Mouse (Mus musculus): Measurements from ENCODE around the gene Tmem82. TPM values are rescaled to one million over a fixed set of nuclear protein-coding genes. Genes with fewer than 3 reads are reported as not detected.
A peak's percentile ranks its signal among the peaks of the same experiment; 100 is the strongest.

Tmem82 gene
- polyA plus RNA-seq, 1 experiment from 2014 or later = 0.43 TPM

DNA sequence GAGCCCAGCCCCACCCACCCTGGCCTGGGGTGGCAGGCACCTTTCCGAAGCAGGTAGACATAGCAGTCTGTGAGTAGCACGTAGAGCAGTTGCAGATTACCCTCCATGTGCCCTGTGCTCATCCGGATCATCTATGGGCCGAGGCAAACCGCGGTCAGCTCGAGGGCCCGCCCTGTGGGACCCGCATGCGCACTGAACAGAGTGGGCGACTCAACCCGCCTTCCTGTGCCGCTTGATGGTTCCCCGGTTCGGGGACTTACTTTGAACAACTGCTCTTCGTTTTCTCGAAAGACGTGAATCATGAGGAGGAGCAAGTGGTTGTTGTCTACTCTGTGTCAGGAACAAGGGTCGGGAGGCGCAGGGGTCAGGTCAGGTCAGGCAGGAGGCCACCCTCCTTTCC is 12.8 kb upstream of the Tmem82 start:
- H3K9ac ChIP-seq (ENCODE audit: low read depth, low read length) = no peak overlapping the region
- H3K27me3 ChIP-seq (ENCODE audit: control insufficient read depth, insufficient read depth, low read depth, low read length) = no peaks in the 10 kb centered on the region
- no peak for ATAC-seq
- no peaks in the 10 kb centered on the region for H3K4me1 ChIP-seq (ENCODE audit: control insufficient read depth, insufficient read depth, low read length)
- WGBS = 96% methylated on average over 20 of the region's 20 CpGs
- H3K4me3 ChIP-seq (ENCODE audit: low read depth, low read length) = no peak overlapping the region
- H3K4me2 ChIP-seq (ENCODE audit: low read length) = no peak overlapping the region
- H3K27ac ChIP-seq (ENCODE audit: low read length) = no peak overlapping the region
- peaks cover 60% of the 10 kb centered on the region for H3K36me3 ChIP-seq (ENCODE audit: control insufficient read depth, insufficient read depth, low read length)
- no peaks in the 10 kb centered on the region for H3K9me3 ChIP-seq (replicated peaks; ENCODE audit: control insufficient read depth, low read length, poor library complexity, severe bottlenecking)

DNA sequence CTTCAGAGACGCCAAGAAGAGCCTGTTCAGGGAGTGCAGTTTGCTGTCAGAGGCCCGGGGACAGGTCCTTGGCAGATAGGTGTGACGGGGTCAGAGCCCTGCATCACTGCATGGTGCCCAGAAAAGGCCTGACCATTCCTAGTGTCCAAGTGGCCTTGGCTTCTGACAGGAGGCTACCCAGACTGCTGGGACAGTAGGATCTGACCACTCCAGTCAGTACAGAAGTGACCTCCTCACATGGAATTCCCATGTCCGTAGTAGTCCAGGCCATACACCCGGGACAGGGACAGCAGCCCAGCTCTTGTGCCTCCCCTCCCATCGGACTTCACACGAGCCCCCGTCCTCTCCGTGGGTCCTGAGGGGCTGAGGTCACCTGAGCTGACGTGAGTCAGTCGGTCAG is 11.6 kb upstream of the Tmem82 start:
- no peak overlapping the region for H3K9ac ChIP-seq (ENCODE audit: low read depth, low read length)
- ATAC-seq = no peak
- H3K4me1 ChIP-seq (ENCODE audit: control insufficient read depth, insufficient read depth, low read length) = no peaks in the 10 kb centered on the region
- no peak overlapping the region for H3K4me3 ChIP-seq (ENCODE audit: low read depth, low read length)
- H3K9me3 ChIP-seq (replicated peaks; ENCODE audit: control insufficient read depth, low read length, poor library complexity, severe bottlenecking) = no peaks in the 10 kb centered on the region
- peaks cover 66% of the 10 kb centered on the region for H3K36me3 ChIP-seq (ENCODE audit: control insufficient read depth, insufficient read depth, low read length)
- H3K27me3 ChIP-seq (ENCODE audit: control insufficient read depth, insufficient read depth, low read depth, low read length) = no peaks in the 10 kb centered on the region
- H3K4me2 ChIP-seq (ENCODE audit: low read length) = no peak overlapping the region
- no peak overlapping the region for H3K27ac ChIP-seq (ENCODE audit: low read length)
- 92% methylated on average over 11 of the region's 11 CpGs for WGBS

DNA sequence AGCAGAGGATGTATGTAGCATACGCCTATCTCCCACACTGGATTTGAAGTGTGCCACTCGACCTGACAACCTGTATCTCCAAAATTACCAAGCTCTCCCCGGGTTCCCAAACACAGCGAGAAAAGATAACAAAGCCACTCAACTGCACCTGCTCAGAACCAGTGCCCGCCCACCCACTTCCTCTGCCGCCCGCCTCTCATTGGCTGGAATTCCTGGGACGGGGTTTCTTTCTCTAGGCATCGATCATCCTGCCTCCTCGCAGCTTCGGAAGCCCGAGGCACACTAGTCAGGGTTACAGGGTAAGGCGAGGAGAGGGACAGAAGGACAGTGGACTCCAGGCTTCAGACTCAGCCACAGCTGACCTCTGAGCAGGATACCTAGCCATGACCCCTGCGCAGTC is 10.2 kb upstream of the Tmem82 start:
- Histone ChIP-seq H3K36me3 (ENCODE audit: control insufficient read depth, insufficient read depth, low read length) (peaks cover 65% of the 10 kb centered on the region), H3K4me2 (ENCODE audit: low read length) (no peak overlapping the region), H3K9me3 (replicated peaks; ENCODE audit: control insufficient read depth, low read length, poor library complexity, severe bottlenecking) (no peaks in the 10 kb centered on the region), H3K27ac (ENCODE audit: low read length) (no peak overlapping the region), H3K27me3 (ENCODE audit: control insufficient read depth, insufficient read depth, low read depth, low read length) (no peaks in the 10 kb centered on the region), H3K9ac (ENCODE audit: low read depth, low read length) (no peak overlapping the region), H3K4me1 (ENCODE audit: control insufficient read depth, insufficient read depth, low read length) (no peaks in the 10 kb centered on the region), H3K4me3 (ENCODE audit: low read depth, low read length) (no peak overlapping the region)
- ATAC-seq = no peak
- 87% methylated on average over 14 of the region's 14 CpGs for WGBS

DNA sequence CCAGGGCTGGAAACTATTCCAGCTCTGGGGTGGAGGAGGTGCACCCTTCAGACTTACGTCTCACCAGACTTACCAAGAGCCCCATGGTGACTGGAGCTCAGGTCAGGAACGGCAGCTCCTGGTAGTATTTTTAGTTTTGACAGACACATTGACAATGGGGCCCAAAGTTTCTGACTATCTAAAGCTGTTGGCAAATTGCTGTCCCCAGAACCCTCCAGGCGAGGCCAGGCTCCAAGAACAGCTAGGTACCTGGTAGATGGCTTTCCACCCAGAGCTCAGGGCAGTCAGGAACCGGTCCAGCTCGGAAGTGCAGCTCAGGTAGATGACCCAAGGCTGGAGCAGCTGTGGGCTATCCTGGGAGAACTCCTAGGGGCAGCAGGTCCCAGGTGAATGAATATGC is 9.1 kb upstream of the Tmem82 start:
- H3K36me3 ChIP-seq (ENCODE audit: control insufficient read depth, insufficient read depth, low read length) = peaks cover 61% of the 10 kb centered on the region

DNA sequence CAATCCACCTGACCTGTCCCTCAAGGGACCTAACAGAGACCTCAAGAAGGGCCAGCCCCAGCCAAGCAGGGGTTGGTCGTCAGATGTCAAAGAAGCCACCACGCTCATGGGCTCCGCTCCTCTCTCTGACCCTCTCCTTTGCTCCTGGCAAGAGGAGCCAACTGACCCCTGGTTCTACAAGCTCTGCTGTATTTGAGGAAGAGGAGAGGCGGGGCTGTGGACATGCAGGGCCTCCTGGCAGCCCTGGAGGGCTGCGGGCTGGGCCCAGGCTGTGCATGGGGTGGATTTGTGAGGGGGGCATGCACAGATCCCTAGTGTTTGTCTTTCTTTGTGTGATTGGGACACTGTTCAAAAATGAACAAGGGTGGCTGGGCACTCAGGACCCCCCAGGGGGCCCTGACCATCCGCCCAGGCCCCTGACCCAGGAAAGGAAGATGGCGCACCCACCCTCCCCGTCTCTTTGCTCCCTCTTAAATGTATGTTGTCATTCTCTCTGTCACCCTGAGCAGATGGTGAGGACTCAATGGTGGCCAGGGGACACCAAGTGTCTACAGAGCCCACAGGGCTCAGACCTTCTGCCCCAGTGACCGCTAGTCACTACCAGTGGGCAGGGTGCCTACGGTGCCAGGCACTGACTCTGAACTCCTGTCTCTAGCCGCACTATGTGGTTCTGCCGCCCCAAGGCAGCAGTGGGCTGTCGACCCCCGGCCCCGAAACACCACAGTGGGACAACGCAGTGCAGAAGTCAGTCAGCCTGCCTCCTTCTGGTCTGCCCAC is 7.5 kb upstream of the Tmem82 start:
- no peak overlapping the region for H3K9ac ChIP-seq (ENCODE audit: low read depth, low read length)
- no peaks in the 10 kb centered on the region for H3K4me1 ChIP-seq (ENCODE audit: control insufficient read depth, insufficient read depth, low read length)
- H3K27ac ChIP-seq (ENCODE audit: low read length) = no peak overlapping the region
- H3K9me3 ChIP-seq (replicated peaks; ENCODE audit: control insufficient read depth, low read length, poor library complexity, severe bottlenecking) = no peaks in the 10 kb centered on the region
- peaks cover 46% of the 10 kb centered on the region for H3K36me3 ChIP-seq (ENCODE audit: control insufficient read depth, insufficient read depth, low read length)
- no peak for ATAC-seq
- no peak overlapping the region for H3K4me2 ChIP-seq (ENCODE audit: low read length)
- H3K27me3 ChIP-seq (ENCODE audit: control insufficient read depth, insufficient read depth, low read depth, low read length) = no peaks in the 10 kb centered on the region
- H3K4me3 ChIP-seq (ENCODE audit: low read depth, low read length) = no peak overlapping the region
- 93% methylated on average over 16 of the region's 16 CpGs for WGBS

More for the DNA sequence above, 9.1 kb upstream of the Tmem82 start:
- Histone ChIP-seq H3K9ac (ENCODE audit: low read depth, low read length) (no peak overlapping the region), H3K4me1 (ENCODE audit: control insufficient read depth, insufficient read depth, low read length) (no peaks in the 10 kb centered on the region), H3K9me3 (replicated peaks; ENCODE audit: control insufficient read depth, low read length, poor library complexity, severe bottlenecking) (no peaks in the 10 kb centered on the region), H3K27me3 (ENCODE audit: control insufficient read depth, insufficient read depth, low read depth, low read length) (no peaks in the 10 kb centered on the region), H3K4me3 (ENCODE audit: low read depth, low read length) (no peak overlapping the region), H3K27ac (ENCODE audit: low read length) (no peak overlapping the region), H3K4me2 (ENCODE audit: low read length) (no peak overlapping the region)
- 86% methylated on average over 5 of the region's 5 CpGs for WGBS
- no peak for ATAC-seq

DNA sequence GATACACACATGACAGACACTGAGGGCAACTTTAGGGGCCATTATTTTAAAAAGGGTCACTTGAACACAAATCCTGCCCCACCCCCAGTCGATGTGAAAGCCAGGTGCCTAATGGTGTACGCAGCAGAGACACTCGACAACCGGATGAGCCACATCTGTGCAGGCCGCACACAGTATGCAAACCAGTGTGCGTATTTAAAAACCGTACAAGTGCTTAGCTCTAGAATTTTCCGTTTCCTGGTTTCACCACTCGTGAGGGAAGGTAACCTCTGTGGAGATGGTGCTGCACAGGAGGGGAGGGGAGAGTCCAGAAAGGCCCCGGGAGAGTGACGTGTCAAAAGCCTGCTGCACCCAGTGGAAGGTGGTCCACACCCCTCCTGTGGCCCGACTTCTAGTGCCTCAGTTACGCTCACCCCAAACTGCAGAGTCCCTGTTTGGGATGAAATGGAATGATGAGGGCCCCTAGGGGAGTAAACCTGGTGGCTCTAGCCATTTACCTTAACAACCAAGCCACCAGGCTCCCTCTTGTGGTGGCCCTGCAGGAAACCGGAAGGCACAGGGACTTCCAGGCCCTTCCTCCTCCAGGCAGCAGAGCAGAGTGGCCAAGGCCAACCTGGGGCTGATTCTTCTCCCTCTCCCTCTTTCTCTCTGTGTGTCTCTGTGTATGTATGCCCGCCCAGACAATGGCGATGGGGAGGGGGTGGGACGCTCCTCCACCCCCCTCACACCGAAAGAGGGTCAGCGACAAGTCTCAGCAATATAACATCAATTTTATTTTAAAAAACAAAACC is 6.7 kb upstream of the Tmem82 start:
- H3K4me1 ChIP-seq (ENCODE audit: control insufficient read depth, insufficient read depth, low read length) = no peaks in the 10 kb centered on the region
- no peak overlapping the region for H3K4me3 ChIP-seq (ENCODE audit: low read depth, low read length)
- no peaks in the 10 kb centered on the region for H3K27me3 ChIP-seq (ENCODE audit: control insufficient read depth, insufficient read depth, low read depth, low read length)
- no peak for ATAC-seq
- H3K9me3 ChIP-seq (replicated peaks; ENCODE audit: control insufficient read depth, low read length, poor library complexity, severe bottlenecking) = no peaks in the 10 kb centered on the region
- peaks cover 39% of the 10 kb centered on the region for H3K36me3 ChIP-seq (ENCODE audit: control insufficient read depth, insufficient read depth, low read length)
- no peak overlapping the region for H3K4me2 ChIP-seq (ENCODE audit: low read length)
- H3K27ac ChIP-seq (ENCODE audit: low read length) = no peak overlapping the region; the same call in 1 of the 2 replicates
- no peak overlapping the region for H3K9ac ChIP-seq (ENCODE audit: low read depth, low read length)
- 78% methylated on average over 19 of the region's 19 CpGs for WGBS

DNA sequence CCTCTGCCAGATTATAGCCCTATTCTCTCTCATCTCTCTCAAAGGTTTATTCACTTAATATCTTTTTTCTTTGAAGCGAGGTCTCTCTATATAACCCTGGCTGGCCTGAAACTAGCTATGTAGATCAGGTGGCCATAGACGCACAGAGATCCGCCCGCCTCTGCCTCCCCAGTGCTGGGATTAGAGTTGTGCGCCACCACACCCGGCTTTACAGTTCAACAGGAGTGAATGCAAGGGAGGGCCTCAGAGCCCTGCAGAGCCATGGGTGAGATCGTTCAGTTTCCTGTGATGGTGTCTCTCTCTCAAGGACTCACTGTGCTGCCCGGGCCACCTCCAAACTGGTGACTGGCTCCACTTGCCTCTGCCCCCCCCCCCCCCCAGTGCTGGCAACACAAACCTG is 5.7 kb upstream of the Tmem82 start:
- H3K9ac ChIP-seq (ENCODE audit: low read depth, low read length) = no peak overlapping the region
- H3K4me3 ChIP-seq (ENCODE audit: low read depth, low read length) = no peak overlapping the region
- no peak overlapping the region for H3K27ac ChIP-seq (ENCODE audit: low read length)
- no peaks in the 10 kb centered on the region for H3K27me3 ChIP-seq (ENCODE audit: control insufficient read depth, insufficient read depth, low read depth, low read length)
- ATAC-seq = no peak
- peaks cover 28% of the 10 kb centered on the region for H3K36me3 ChIP-seq (ENCODE audit: control insufficient read depth, insufficient read depth, low read length)
- H3K4me1 ChIP-seq (ENCODE audit: control insufficient read depth, insufficient read depth, low read length) = no peaks in the 10 kb centered on the region
- 90% methylated on average over 8 of the region's 8 CpGs for WGBS
- no peaks in the 10 kb centered on the region for H3K9me3 ChIP-seq (replicated peaks; ENCODE audit: control insufficient read depth, low read length, poor library complexity, severe bottlenecking)
- H3K4me2 ChIP-seq (ENCODE audit: low read length) = no peak overlapping the region

DNA sequence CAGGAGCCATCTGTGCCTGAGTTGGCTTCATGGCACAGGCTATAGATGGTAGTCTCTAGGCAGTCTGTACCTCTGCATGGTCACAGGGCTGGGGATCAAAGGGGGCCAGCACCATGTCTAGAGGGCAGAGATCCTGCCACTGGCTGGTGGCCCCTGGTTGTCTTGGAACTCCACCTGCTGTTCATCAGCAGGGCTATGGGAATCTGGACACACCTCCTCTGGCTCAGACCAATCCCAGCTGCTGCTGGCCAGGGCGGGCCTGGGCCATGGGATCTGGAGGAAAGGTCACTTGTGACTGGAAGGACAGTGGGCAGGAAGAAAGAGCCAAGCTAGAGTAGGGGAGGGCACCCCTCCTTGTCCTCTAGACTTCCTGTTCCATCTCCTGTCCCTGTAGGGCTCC is 5.2 kb upstream of the Tmem82 start, which contains the start of gene Slc25a34:
Gene Slc25a34 (minus strand): TSS at position 156 of the 400 bp plus-strand sequence.
- ATAC-seq = 0 out of 2 replicates have a peak, but pooled peaks have one; percentile 36
- Histone ChIP-seq H3K9me3 (replicated peaks; ENCODE audit: control insufficient read depth, low read length, poor library complexity, severe bottlenecking) (no peaks in the 10 kb centered on the region), H3K4me1 (ENCODE audit: control insufficient read depth, insufficient read depth, low read length) (no peaks in the 10 kb centered on the region), H3K4me2 (ENCODE audit: low read length) (no peak within 1 kb of the TSS), H3K27me3 (ENCODE audit: control insufficient read depth, insufficient read depth, low read depth, low read length) (no peaks in the 10 kb centered on the region), H3K9ac (ENCODE audit: low read depth, low read length) (no peak within 1 kb of the TSS), H3K4me3 (ENCODE audit: low read depth, low read length) (no peak within 1 kb of the TSS), H3K27ac (ENCODE audit: low read length) (no peak within 1 kb of the TSS), H3K36me3 (ENCODE audit: control insufficient read depth, insufficient read depth, low read length) (peaks cover 24% of the 10 kb centered on the region)
- 67% methylated on average over 1 of the region's 1 CpGs for WGBS

DNA sequence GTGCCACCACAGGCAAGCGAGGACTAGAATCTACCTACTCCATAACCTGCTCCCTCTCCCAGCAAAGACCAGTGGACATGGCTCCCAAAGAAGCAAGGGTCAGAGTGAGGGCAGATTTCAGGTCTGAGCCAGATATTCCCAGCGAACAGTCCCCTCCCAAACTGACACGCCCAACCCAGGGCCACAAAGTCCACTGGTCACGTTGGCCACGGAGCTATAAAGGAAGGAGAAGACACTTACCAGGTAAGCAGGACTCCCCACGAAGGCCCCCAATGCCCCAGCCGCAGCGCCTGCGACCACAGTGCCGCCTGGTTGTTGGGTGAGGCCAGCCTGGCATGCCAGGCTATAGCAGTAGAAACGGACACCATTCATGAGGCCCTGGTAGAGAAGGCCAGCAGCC is 4.6 kb upstream of the Tmem82 start:
- Histone ChIP-seq H3K9me3 (replicated peaks; ENCODE audit: control insufficient read depth, low read length, poor library complexity, severe bottlenecking) (no peaks in the 10 kb centered on the region), H3K4me2 (ENCODE audit: low read length) (no peak overlapping the region), H3K36me3 (ENCODE audit: control insufficient read depth, insufficient read depth, low read length) (peaks cover 23% of the 10 kb centered on the region), H3K4me3 (ENCODE audit: low read depth, low read length) (no peak overlapping the region), H3K27me3 (ENCODE audit: control insufficient read depth, insufficient read depth, low read depth, low read length) (no peaks in the 10 kb centered on the region), H3K4me1 (ENCODE audit: control insufficient read depth, insufficient read depth, low read length) (no peaks in the 10 kb centered on the region), H3K27ac (ENCODE audit: low read length) (no peak overlapping the region), H3K9ac (ENCODE audit: low read depth, low read length) (no peak overlapping the region)
- 88% methylated on average over 11 of the region's 11 CpGs for WGBS
- ATAC-seq = no peak
